Mouse (Mus musculus) fibroblast of lung, adult 2 months (primary cell): ENCODE results near the gene Nfkbie.

Experiments
- DNase-seq: peaks from one replicate; pipeline ENCODE4 v3.0.0-alpha.2; 2011; ENCODE audit warnings: low read depth

Gene Nfkbie

DNA sequence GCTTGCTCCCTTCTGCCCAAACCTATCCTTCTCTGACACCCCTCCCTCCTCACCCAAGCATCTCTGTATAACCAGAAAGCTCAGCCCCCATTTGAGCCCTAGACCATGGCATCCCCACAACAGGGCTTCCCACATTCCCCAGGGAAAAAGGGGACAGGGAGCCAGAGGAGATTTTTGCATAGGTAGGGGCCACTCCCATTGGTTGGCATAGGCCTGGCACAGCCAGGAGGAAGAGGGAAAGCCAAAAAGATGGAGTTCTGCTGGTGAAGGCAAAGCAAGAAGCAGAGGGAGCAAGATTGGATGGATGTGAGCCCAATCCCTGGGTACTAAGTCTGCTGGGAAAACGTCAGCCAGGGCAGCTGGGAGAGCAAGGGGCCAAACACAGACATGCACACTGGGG, 12.4 kb upstream of the Nfkbie start:
- no peak for DNase-seq

GRCm38 (mm10) chr17:45544001-45544872, 11.3 kb upstream of the Nfkbie start:
- no peak for DNase-seq

DNA sequence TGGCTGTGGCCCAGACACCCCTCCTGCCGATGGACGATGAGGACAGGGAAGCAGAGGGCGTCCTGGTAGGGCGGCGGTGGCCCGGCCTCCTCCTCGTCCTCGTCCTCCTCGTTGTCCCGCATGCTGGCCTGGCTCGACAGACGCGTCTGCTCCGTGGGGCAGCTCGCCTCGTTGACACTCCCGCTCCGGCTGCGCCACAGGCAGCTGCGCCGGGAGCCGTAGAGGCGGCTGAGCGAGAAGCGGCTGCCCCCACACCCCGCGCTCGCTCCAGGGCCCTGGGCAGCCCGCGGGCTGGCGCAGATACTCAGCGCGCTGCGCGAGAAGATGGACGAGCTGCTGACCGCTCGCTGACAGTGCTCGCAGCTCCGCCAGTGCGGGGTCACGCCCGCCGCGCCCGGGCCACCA, 10.6 kb upstream of the Nfkbie start:
- no peak for DNase-seq

- DNase-seq, result no peak
Observed at GRCm38 (mm10) chr17:45545278-45545961, 10.1 kb upstream of the Nfkbie start.

GRCm38 (mm10) chr17:45546941-45547340, 8.6 kb upstream of the Nfkbie start:
- no peak for DNase-seq

DNA sequence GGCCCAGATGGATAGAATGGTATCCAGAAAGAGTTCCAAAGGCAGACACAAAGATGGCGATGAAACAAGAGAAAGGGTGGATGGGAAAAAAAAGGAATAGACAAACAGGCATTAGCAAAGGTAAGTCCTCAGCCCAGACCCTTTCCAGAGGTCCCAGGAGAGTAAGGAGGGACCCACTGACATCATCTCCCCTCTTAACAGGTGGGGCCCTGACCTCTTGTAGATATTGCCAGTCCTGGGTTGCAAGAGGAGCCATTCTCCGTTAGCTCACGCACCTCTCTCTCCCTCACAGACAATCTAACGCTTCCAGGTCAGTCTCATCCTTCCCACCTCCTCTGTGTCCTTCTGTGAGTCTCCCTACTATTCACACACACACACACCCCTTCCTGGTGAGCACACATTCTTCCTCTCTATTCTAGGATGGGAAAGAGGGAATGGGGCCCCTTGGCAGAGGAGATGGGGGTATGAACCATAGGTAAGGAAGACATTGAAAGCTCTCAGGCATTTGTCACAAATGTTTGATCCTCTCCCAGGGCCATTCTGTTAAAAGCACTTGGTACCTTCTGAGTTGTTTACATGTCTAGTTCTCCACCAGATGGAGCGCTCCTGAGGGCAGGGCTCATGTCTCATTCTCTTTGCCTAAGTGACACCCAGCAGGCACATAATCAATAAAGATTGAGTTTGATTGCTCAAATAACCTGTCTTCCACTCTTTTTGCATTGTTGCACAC, 7.9 kb upstream of the Nfkbie start:
- DNase-seq, result no peak

DNA sequence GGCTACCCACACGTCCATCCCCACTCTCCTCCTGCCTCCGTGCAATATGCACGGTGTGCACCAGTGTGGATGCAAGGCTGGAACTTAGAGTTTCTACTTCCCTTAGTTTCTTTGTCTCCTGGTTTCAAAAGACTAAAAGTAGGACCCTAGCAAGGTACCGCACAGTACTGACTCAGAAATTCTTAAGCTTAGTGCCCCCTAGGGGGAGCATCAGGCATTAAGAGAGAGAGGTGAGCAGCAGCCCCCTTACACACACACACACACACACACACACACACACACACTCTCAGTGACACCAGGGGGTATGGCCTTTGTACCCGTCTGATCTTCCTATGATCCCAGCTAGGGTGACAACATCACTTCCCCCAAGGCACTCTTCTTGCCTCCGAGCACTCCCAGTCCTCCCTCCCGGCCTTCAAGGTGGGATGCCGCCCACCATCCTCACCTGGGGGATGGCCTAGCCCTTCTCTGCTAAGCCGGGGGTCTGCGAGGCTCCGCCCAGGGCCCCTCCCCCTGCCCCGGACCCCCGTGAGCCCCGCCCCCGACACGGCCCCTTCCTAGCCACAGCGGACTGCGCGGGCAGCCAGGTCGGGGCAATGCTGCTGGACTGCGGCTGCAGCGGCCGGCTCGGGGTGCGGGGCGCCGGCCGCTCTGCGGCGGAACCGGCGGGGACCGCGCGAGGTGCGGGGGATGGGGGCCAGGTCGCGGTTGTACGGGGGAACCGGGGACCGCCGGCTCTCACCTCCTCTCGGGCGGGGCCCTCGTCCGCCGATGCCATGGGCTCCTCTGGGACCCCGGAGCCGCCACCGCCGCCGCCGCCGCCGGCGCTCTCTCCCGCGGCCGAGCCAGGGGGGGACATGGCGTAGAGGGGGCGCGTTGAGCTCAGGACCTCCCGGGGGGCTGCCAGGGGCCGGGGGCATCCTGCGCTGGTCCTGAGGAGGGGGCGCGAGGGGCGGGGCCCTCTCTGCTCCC, 6.7 kb upstream of the Nfkbie start:
- no peak for DNase-seq

- DNase-seq, result no peak
Observed at GRCm38 (mm10) chr17:45549617-45550181, 5.8 kb upstream of the Nfkbie start, which contains the start of gene Tmem151b. TSS of gene Tmem151b (minus strand) at chr17:45549677.

DNA sequence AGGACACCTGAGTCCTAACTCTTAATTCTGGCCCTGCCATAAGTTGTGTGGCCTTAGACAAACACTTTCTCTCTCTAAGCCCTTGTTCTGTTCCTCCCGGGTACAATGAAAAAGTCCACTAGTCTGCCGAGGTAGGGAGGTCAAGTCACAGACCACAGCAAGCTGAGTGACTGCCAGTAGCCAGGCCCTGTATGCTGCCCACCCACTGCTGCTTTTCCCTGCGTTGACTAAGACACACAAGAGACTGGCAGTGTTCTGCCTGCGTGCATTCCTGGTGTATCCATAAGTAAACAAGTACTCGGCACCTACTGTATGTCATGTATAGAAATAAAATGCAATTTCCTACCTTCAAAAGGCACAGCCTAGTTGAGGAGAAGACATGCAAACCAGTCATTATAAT, 5.2 kb upstream of the Nfkbie start:
- DNase-seq, result no peak

DNA sequence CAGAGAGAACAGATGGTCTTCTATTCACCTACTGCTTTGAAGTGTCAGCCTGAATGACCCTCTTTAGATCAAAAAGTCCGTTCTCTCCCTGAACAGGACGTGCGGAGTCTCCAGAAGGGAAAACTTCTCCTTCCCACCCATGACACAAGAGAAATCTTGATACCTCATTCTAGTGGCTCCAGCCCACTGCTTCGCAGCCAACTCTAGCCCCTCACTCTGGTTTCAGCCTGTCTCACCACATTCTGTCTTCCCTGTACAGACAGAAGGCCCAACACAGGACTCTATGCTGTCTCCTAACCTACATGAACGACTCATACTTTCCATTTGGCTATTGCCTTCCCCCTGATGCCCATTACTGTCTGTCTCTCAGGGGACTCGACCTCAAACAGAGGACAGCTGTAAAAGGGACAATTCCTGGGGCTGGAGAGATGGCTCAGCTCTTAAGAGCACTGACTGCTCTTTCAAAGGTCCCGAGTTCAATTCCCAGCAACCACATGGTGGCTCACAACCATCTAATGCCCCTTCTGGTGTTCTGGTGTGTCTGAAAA, 4.2 kb upstream of the Nfkbie start:
- DNase-seq, result no peak

- DNase-seq, result peak; percentile 32
Observed at GRCm38 (mm10) chr17:45551816-45552451, 3.6 kb upstream of the Nfkbie start.

DNA sequence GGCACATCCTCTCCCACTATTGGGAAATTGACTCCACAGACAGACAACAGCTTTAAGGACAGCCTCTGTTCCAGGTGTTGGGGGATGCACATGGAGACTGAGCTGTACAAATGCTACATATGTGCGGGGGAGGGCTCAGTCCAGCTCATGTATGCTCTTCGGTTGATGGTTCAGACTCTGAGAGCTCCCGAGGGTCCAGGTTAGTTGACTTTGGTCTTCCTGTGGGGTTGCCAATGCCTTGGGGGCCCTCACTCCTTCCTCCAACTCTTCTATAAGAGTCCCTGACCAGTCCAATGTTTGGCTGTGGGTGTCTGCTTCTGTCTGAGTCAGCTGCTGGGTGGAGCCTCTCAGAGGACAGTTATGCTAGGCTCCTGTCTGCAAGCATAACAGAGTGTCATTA, 2.4 kb upstream of the Nfkbie start:
- DNase-seq, result no peak

- DNase-seq, result no peak
Observed at GRCm38 (mm10) chr17:45554420-45554819, 1.1 kb upstream of the Nfkbie start.

DNA sequence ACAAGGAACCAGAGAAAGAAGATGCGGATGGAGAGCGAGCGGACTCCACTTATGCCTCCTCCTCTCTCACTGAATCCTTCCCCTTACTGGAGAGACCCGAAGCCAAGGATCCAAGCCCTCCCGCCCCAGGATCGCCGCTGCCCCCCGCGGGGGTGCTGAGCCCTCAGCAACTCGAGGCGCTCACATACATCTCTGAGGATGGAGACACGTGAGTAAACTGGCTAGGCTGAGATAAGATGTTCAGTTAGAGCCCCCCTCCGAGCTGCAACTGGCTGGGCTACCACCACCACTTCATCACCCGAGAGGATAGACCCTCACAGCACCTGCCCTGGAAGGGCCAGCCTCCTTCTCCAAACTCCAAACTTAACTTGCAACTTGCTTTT, 595 bp downstream of the Nfkbie start:
- DNase-seq, result no peak

- DNase-seq, result no peak
Observed at GRCm38 (mm10) chr17:45556514-45557245, 1.2 kb downstream of the Nfkbie start.

DNA sequence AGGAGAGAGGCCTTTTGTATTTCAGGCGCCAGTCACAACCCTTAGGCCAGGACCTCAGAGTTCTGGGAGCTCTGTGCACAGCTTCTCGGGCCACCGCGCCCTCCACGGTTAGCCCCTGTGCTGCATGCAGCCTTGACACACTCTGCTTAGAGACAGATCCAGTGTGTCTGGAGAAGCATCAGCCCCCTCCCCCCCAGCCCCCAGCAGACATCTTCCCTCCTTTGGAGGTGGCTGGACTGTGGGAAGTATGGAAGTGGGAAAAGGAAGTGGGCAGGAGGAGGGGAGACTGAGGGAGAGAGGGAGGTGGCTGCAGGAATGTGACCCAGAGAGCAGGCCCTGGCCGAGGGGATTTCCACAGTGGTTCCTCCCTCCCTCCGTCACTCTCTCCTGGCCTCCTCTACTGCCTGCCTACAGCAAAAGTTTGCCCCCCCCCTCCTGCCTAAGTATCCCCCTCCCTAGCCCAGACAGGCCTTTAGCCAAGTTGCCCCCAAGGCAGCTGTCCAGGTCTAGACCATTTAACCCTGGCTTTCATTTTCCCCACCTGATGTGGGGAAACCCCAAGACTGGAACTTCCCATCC, 1.8 kb downstream of the Nfkbie start:
- DNase-seq, result no peak

DNA sequence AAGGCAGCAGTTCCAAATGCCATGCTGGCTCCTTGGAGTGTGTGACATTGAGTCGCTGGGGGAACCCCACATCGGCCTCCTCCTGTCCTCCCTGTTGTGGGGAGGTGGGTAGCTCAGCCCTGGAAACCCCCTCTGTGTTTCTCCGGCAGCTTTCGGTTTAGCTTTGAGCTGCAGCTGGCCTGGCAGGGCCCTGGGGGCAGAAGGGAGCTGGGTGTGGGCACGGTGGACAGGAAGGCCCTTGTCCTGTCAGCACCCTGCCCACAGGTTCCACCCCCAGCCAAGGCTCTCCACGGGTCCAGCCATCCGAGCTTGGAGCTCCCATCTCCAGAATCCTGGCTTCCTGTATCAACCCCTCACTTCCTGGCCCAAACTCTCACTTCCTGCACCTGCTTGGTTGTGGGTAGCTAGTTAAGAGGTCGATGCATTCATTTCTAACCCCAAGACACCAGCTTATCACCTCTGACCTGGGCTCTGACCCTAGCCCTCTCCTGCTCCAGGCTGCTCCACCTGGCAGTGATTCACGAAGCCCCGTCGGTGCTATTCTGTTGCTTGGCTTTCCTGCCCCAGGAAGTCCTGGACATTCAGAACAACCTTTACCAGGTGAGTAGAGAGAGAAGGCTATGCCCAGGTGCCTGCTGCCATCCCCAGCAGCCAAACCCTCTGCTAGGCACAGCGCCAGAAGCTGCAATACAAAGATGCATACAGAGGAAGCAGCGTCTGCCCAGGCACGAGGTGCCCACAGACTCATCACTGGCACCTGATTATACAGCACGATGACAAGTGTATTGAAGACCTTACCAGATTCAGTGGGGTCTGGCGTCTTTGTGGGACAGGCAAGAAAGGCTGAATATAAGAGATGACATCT, 2.7 kb downstream of the Nfkbie start:
- no peak for DNase-seq
